Comparison of ENCODE assay signal across 9 mouse cellular contexts in genomic region chr5:112642731-112643130, GRCm38 (mm10).
DNase-seq lines count a peak whose midpoint lies in the region; ATAC-seq lines count a peak whose summit lies in the region.
"Had no signal": no experiment of that assay in that cellular context is flagged by ENCODE, and none has a peak within 500 bp of the region (broad histone marks: within the 10 kb centered on the region; RNA-seq: fewer than 3 reads in every experiment).

No protein-coding gene starts in this region.

- peaks cover 45% of the 10 kb centered on the region for H3K4me1 ChIP-seq in hindbrain, embryonic 10.5 days (replicated peaks)
- peaks cover 20% of the 10 kb centered on the region for H3K4me1 ChIP-seq in hindbrain, embryonic 12.5 days

- no peak overlapping the region for H3K4me2 ChIP-seq in hindbrain, embryonic 12.5 days (replicated peaks)
- H3K4me2 ChIP-seq: limb, embryonic 15.5 days had no signal

- peak; percentile 46 for DNase-seq in hindbrain, embryonic 10.5 days (ENCODE audit: low spot score)
- DNase-seq in right cerebral cortex, adult 2 months (ENCODE audit: low spot score in 2 of 2), result peak; percentile 25 to 38
- no peak for DNase-seq in right cerebral cortex, postnatal 36 days (ENCODE audit: low spot score in 2 of 2)
- DNase-seq in cerebellum, postnatal 36 days, result peak; percentile 64 to 71
- DNase-seq in testis, postnatal 10 days (ENCODE audit: low spot score), result peak; percentile 60
- no peak for DNase-seq in layer of hippocampus, adult 8-10 months (ENCODE audit: low spot score in 2 of 2)
- DNase-seq in kidney, adult 8-10 months, result no peak

- H3K4me3 ChIP-seq in hindbrain, embryonic 10.5 days, result no peak overlapping the region
- no peak overlapping the region for H3K4me3 ChIP-seq in hindbrain, embryonic 12.5 days
- H3K4me3 ChIP-seq: limb, embryonic 15.5 days had no signal

- H3K9ac ChIP-seq in hindbrain, embryonic 12.5 days, result no peak overlapping the region
- H3K9ac ChIP-seq: limb, embryonic 15.5 days had no signal

- H3K27me3 ChIP-seq in hindbrain, embryonic 10.5 days (ENCODE audit: insufficient read depth, poor library complexity, severe bottlenecking), result peaks cover 16% of the 10 kb centered on the region
- H3K27me3 ChIP-seq in hindbrain, embryonic 12.5 days, result peaks cover 18% of the 10 kb centered on the region; the same call in 1 of the 2 replicates

- ATAC-seq in hindbrain, embryonic 12.5 days (ENCODE audit: low FRiP score), result no peak

- H3K9me3 ChIP-seq in hindbrain, embryonic 10.5 days, result peaks cover 13% of the 10 kb centered on the region; the same call in 1 of the 2 replicates
- H3K9me3 ChIP-seq in hindbrain, embryonic 12.5 days (replicated peaks), result no peaks in the 10 kb centered on the region; the same call in 1 of the 2 replicates
- H3K9me3 ChIP-seq: limb, embryonic 15.5 days had no signal

- H3K27ac ChIP-seq in hindbrain, embryonic 10.5 days, result peak overlapping the region; percentile 53
- H3K27ac ChIP-seq in hindbrain, embryonic 12.5 days, result no peak overlapping the region
- H3K27ac ChIP-seq: limb, embryonic 15.5 days had no signal

- 63% methylated on average over 10 of the region's 10 CpGs for WGBS in hindbrain, embryonic 10.5 days
- WGBS in hindbrain, embryonic 12.5 days, result 61% methylated on average over 10 of the region's 10 CpGs

- no peaks in the 10 kb centered on the region for H3K36me3 ChIP-seq in hindbrain, embryonic 10.5 days
- no peaks in the 10 kb centered on the region for H3K36me3 ChIP-seq in hindbrain, embryonic 12.5 days
- H3K36me3 ChIP-seq: limb, embryonic 15.5 days had no signal

Comparison
In these comparisons a context has a peak if more than half of its experiments do, and no peak if none do; other contexts are left out.
1. DNase-seq: peak in hindbrain, embryonic 10.5 days (single experiment), right cerebral cortex, adult 2 months (2 of 2), cerebellum, postnatal 36 days (2 of 2) and testis, postnatal 10 days (single experiment); none in right cerebral cortex, postnatal 36 days (0 of 2), layer of hippocampus, adult 8-10 months (0 of 2) and kidney, adult 8-10 months (0 of 2).